Mouse (Mus musculus): ENCODE data around the gene Gm14327. TPM values are rescaled to one million over a fixed set of nuclear protein-coding genes. Genes with fewer than 3 reads are reported as not detected.
"Not testable (repeated sequence)": the region's sequence is repeated elsewhere in the genome, so short reads cannot be mapped to it uniquely, and the experiment has no call there.

Gm14327 gene
- 1 to 10 TPM; 5.6 to 6.7 TPM for total RNA-seq (2021)

- DNase-seq, result not testable (repeated sequence)
Observed at GRCm38 (mm10) chr2:177897046-177897578, at the start of gene Gm14327. Gene Gm14327 (plus strand): TSS chr2:177897096.

GRCm38 (mm10) chr2:177862254-177862653, 34.6 kb upstream of the Gm14327 start:
- DNase-seq, result not testable (repeated sequence)

GRCm38 (mm10) chr2:177887743-177888142, 9.2 kb upstream of the Gm14327 start:
- not testable (repeated sequence) for DNase-seq

- DNase-seq, result not testable (repeated sequence)
Observed at GRCm38 (mm10) chr2:177898171-177898570, 1.3 kb downstream of the Gm14327 start.

GRCm38 (mm10) chr2:177903276-177903675, 6.4 kb downstream of the Gm14327 start:
- not testable (repeated sequence) for DNase-seq

GRCm38 (mm10) chr2:177925563-177926103, 28.7 kb downstream of the Gm14327 start, which contains the start of gene Zfp972:
Gene Zfp972 (minus strand): TSS chr2:177925613.
- not testable (repeated sequence) for DNase-seq

Other genes starting within 250 kb of the Gm14327 start
- 10 to 100 TPM; 10.2 to 13.9 TPM for gene Gm14322, start 137.8 kb upstream of the Gm14327 start, total RNA-seq (2021)
- gene Gm14325, start 56.8 kb upstream of the Gm14327 start, total RNA-seq (2021), result 10 to 100 TPM; 52.6 to 54.0 TPM
- under 1 TPM in 1 of 2 experiments, not detected in 1; 0.70 TPM for gene Zfp972, start 28.5 kb downstream of the Gm14327 start, total RNA-seq (2021)
- 10 to 100 TPM; 30.0 to 33.5 TPM for gene Gm14326, start 60.2 kb downstream of the Gm14327 start, total RNA-seq (2021)
- gene Zfp971, start 126.2 kb downstream of the Gm14327 start, total RNA-seq (2021), result 10 to 100 TPM; 25.0 to 25.4 TPM
- gene Zfp931, start 181.4 kb downstream of the Gm14327 start, total RNA-seq (2021), result 1 to 10 TPM; 8.4 to 9.3 TPM
- gene Phactr3, start 221.9 kb downstream of the Gm14327 start, total RNA-seq (2021), result 1 to 10 TPM; 2.6 to 2.7 TPM

Data from heart, postnatal 4 days (tissue).